Mouse (Mus musculus) testis, adult 2 months (tissue): Measurements from ENCODE around the gene Vstm5.
A peak's percentile ranks its signal among the peaks of the same experiment; 100 is the strongest.

Experiments used
- CTCF ChIP-seq: fragments of 200-500 bp; IDR thresholded peaks from 2 replicates; pipeline ENCODE4 v1.5.1; 2012; ENCODE audit warnings: low read depth, mild to moderate bottlenecking, inconsistent platforms, low read length, moderate library complexity; ENCODE audit not compliant: control insufficient read depth, insufficient read depth, insufficient replicate concordance
- POLR2A ChIP-seq: fragments of 200-500 bp; IDR thresholded peaks from 2 replicates; pipeline ENCODE4 v1.6.1; 2012; ENCODE audit warnings: low read depth, mild to moderate bottlenecking, inconsistent platforms, low read length, moderate library complexity; ENCODE audit not compliant: control insufficient read depth

DNA sequence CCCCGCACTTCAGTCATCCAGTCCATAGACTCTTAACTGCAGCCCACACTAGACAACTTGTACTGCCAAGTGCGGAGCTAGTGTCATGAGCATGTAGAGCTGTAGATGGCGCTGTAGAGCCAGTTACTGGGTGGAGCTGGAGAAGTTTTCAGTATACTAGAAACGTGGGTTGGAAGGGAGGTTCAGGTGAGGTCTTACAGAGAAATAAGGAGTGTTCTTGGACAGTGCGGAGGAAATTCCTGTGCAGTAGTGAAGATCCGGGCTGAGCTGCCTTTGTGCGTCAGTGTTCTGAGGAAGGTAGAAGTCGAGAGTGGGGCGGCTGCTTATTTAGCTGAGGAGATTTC, 2.7 kb downstream of the Vstm5 start:
- TF ChIP-seq POLR2A (no peak), CTCF (peak; percentile 47; the same call in 1 of the 2 replicates)
